Mouse (Mus musculus) CH12.LX (cell line): ENCODE results near the gene Crybb2. TPM values are rescaled to one million over a fixed set of nuclear protein-coding genes. Genes with fewer than 3 reads are reported as not detected.

Source experiments
- DNase-seq: peaks from one replicate; pipeline ENCODE4 v3.0.0-alpha.2; 2013; ENCODE audit errors: extremely low read depth
- H3K27ac ChIP-seq: 2 replicates; pipeline ENCODE4 v1.5.1; 2012; ENCODE audit warnings: low read depth, mild to moderate bottlenecking, control low read depth, moderate library complexity; ENCODE audit not compliant: insufficient read depth
- H3K27me3 ChIP-seq: replicated peaks from 2 replicates; pipeline ENCODE3; 2012; ENCODE audit warnings: inconsistent platforms
- H3K36me3 ChIP-seq, 2 experiments: replicated peaks in 1 of 2; 2 replicates each; pipeline versions ENCODE3 to v1.6.1; 2012; ENCODE audit warnings: inconsistent platforms in 1 of 2, low read length in 1 of 2, mild to moderate bottlenecking in 1 of 2, mixed read lengths in 1 of 2, moderate library complexity in 1 of 2; ENCODE audit not compliant: control insufficient read depth in 1 of 2, insufficient read depth in 1 of 2
- H3K4me1 ChIP-seq, 2 experiments: 2 replicates each; pipeline ENCODE4 v1.6.1; 2012; ENCODE audit warnings: inconsistent platforms in 1 of 2, moderate library complexity in 1 of 2; ENCODE audit not compliant: insufficient read depth in 2 of 2, control insufficient read depth in 1 of 2
- H3K4me2 ChIP-seq: 2 replicates; pipeline ENCODE4 v1.6.1; 2012; ENCODE audit warnings: low read depth, mild to moderate bottlenecking, control low read depth; ENCODE audit not compliant: poor library complexity, insufficient read depth, severe bottlenecking
- H3K4me3 ChIP-seq, 3 experiments: fragments of 150-350 bp in 1 of 3; sonication (generic) in 1 of 3; replicated peaks in 1 of 3; 2 replicates each; pipeline versions ENCODE3 to v1.5.1; 2011 to 2012; ENCODE audit warnings: low read depth in 2 of 3, low read length in 2 of 3, mild to moderate bottlenecking in 2 of 3, moderate library complexity in 2 of 3, control low read depth in 1 of 3, improper control_type of control experiment in 1 of 3, inconsistent platforms in 1 of 3, mixed read lengths in 1 of 3; ENCODE audit not compliant: poor library complexity in 1 of 3
- H3K79me2 ChIP-seq: replicated peaks from 2 replicates; pipeline ENCODE4 v1.6.1; 2012; ENCODE audit warnings: mild to moderate bottlenecking, moderate library complexity; ENCODE audit not compliant: control insufficient read depth, poor library complexity, insufficient read depth, severe bottlenecking; ENCODE audit errors: extremely low read depth
- H3K9ac ChIP-seq: 2 replicates; pipeline ENCODE4 v1.6.1; 2012; ENCODE audit warnings: low read depth, mild to moderate bottlenecking, control low read depth, moderate library complexity; ENCODE audit not compliant: insufficient read depth
- H3K9me3 ChIP-seq: replicated peaks from 2 replicates; pipeline ENCODE3; 2012; ENCODE audit warnings: low read length, inconsistent platforms, mixed read lengths
- BHLHE40 ChIP-seq: IDR thresholded peaks from 2 replicates; pipeline ENCODE4 v1.6.1; 2011; ENCODE audit warnings: mild to moderate bottlenecking, low read depth, low read length, improper control_type of control experiment
- CTCF ChIP-seq, 2 experiments: IDR thresholded peaks in 1 of 2; conservative IDR thresholded peaks in 1 of 2; 2 replicates each; pipeline ENCODE4 v1.5.1; 2011 to 2012; ENCODE audit warnings: low read depth in 2 of 2, low read length in 2 of 2, improper control_type of control experiment in 1 of 2, inconsistent platforms in 1 of 2, mild to moderate bottlenecking in 1 of 2, moderate library complexity in 1 of 2
- E2F4 ChIP-seq: IDR thresholded peaks from 2 replicates; pipeline ENCODE4 v1.6.1; 2011; ENCODE audit warnings: low read depth, low read length, improper control_type of control experiment; ENCODE audit not compliant: insufficient replicate concordance
- ELF1 ChIP-seq: IDR thresholded peaks from 2 replicates; pipeline ENCODE4 v1.6.1; 2014; ENCODE audit warnings: low read depth, mild to moderate bottlenecking, inconsistent platforms, low read length, improper control_type of control experiment
- EP300 ChIP-seq: IDR thresholded peaks from 2 replicates; pipeline ENCODE4 v1.6.1; 2011; ENCODE audit warnings: low read length, improper control_type of control experiment
- ETS1 ChIP-seq: conservative IDR thresholded peaks from 2 replicates; pipeline ENCODE4 v1.6.1; 2012; ENCODE audit warnings: low read depth, mild to moderate bottlenecking, inconsistent platforms, low read length, improper control_type of control experiment, moderate library complexity
- GABPA ChIP-seq: IDR thresholded peaks from 2 replicates; pipeline ENCODE4 v1.6.1; 2012; ENCODE audit warnings: low read depth, low read length, improper control_type of control experiment, inconsistent platforms; ENCODE audit not compliant: insufficient replicate concordance
- HCFC1 ChIP-seq: IDR thresholded peaks from 2 replicates; pipeline ENCODE4 v1.6.1; 2012; ENCODE audit warnings: low read depth, mild to moderate bottlenecking, inconsistent platforms, low read length, improper control_type of control experiment
- IRF4 ChIP-seq: IDR thresholded peaks from 2 replicates; pipeline ENCODE4 v1.6.1; 2014; ENCODE audit warnings: low read depth, mild to moderate bottlenecking, inconsistent platforms, low read length, improper control_type of control experiment
- JUN ChIP-seq: IDR thresholded peaks from 2 replicates; pipeline ENCODE4 v1.6.1; 2011; ENCODE audit warnings: low read depth, mild to moderate bottlenecking, low read length, improper control_type of control experiment, moderate library complexity; ENCODE audit not compliant: insufficient read depth
- KAT2A ChIP-seq: IDR thresholded peaks from 2 replicates; pipeline ENCODE4 v1.6.1; 2012; ENCODE audit warnings: low read length, improper control_type of control experiment, inconsistent platforms; ENCODE audit not compliant: insufficient replicate concordance
- MAFK ChIP-seq: IDR thresholded peaks from 2 replicates; pipeline ENCODE4 v1.6.1; 2011; ENCODE audit warnings: low read length, improper control_type of control experiment; ENCODE audit not compliant: insufficient replicate concordance
- MAZ ChIP-seq: IDR thresholded peaks from 2 replicates; pipeline ENCODE4 v1.6.1; 2012; ENCODE audit warnings: low read depth, mild to moderate bottlenecking, inconsistent platforms, low read length, improper control_type of control experiment, moderate library complexity
- MEF2A ChIP-seq: IDR thresholded peaks from 2 replicates; pipeline ENCODE4 v1.6.1; 2014; ENCODE audit warnings: low read depth, mild to moderate bottlenecking, inconsistent platforms, low read length, improper control_type of control experiment, borderline replicate concordance
- MXI1 ChIP-seq: IDR thresholded peaks from 2 replicates; pipeline ENCODE4 v1.6.1; 2011; ENCODE audit warnings: mild to moderate bottlenecking, low read depth, low read length, improper control_type of control experiment
- MYC ChIP-seq: IDR thresholded peaks from 2 replicates; pipeline ENCODE4 v1.6.1; 2011; ENCODE audit warnings: low read depth, mild to moderate bottlenecking, improper control_type of control experiment, low read length
- NELFE ChIP-seq: IDR thresholded peaks from 2 replicates; pipeline ENCODE4 v1.6.1; 2011; ENCODE audit warnings: low read depth, low read length, improper control_type of control experiment
- NRF1 ChIP-seq: IDR thresholded peaks from 2 replicates; pipeline ENCODE4 v1.6.1; 2014; ENCODE audit warnings: low read depth, mild to moderate bottlenecking, inconsistent platforms, low read length, improper control_type of control experiment, moderate library complexity
- POLR2AphosphoS2 ChIP-seq: IDR thresholded peaks from 2 replicates; pipeline ENCODE4 v1.6.1; 2011; ENCODE audit warnings: low read depth, low read length, improper control_type of control experiment
- RAD21 ChIP-seq: IDR thresholded peaks from 2 replicates; pipeline ENCODE4 v1.6.1; 2011; ENCODE audit warnings: low read depth, mild to moderate bottlenecking, low read length, improper control_type of control experiment, moderate library complexity
- RCOR1 ChIP-seq: conservative IDR thresholded peaks from 2 replicates; pipeline ENCODE4 v1.6.1; 2012; ENCODE audit warnings: low read depth, mild to moderate bottlenecking, inconsistent platforms, low read length, improper control_type of control experiment
- SIN3A ChIP-seq: IDR thresholded peaks from 2 replicates; pipeline ENCODE4 v1.6.1; 2012; ENCODE audit warnings: low read length, improper control_type of control experiment, inconsistent platforms
- SMC3 ChIP-seq: IDR thresholded peaks from 2 replicates; pipeline ENCODE4 v1.6.1; 2011; ENCODE audit warnings: low read depth, low read length, improper control_type of control experiment
- TCF12 ChIP-seq: IDR thresholded peaks from 2 replicates; pipeline ENCODE4 v1.6.1; 2014; ENCODE audit warnings: low read depth, mild to moderate bottlenecking, inconsistent platforms, low read length, improper control_type of control experiment
- UBTF ChIP-seq: IDR thresholded peaks from 2 replicates; pipeline ENCODE4 v1.6.1; 2012; ENCODE audit warnings: low read depth, mild to moderate bottlenecking, inconsistent platforms, low read length, improper control_type of control experiment, moderate library complexity
- USF2 ChIP-seq: conservative IDR thresholded peaks from 2 replicates; pipeline ENCODE4 v1.6.1; 2011; ENCODE audit warnings: low read depth, low read length, improper control_type of control experiment
- ZKSCAN1 ChIP-seq: IDR thresholded peaks from 2 replicates; pipeline ENCODE4 v1.6.1; 2012; ENCODE audit warnings: low read depth, inconsistent platforms, low read length, improper control_type of control experiment, borderline replicate concordance
- ZMIZ1 ChIP-seq: IDR thresholded peaks from 2 replicates; pipeline ENCODE4 v1.6.1; 2012; ENCODE audit warnings: low read depth, mild to moderate bottlenecking, inconsistent platforms, low read length, improper control_type of control experiment
- dilution Hi-C: fragments of 300-500 bp; cut with MboI; formaldehyde crosslinking; loops from 2 replicates; pipeline ENCODE4 v1.14.3; 2020; ENCODE audit warnings: low sequenced_read_pairs; ENCODE audit not compliant: extremely low pct_unique_long_range_greater_than_20kb, extremely low pct_ligation_motif_present
- in situ Hi-C: fragments of 300-500 bp; cut with MboI; formaldehyde crosslinking; loops from 3 replicates; pipeline ENCODE4 v1.14.3; 2019; ENCODE audit warnings: low sequenced_read_pairs, low pct_ligation_motif_present, low pct_unique_long_range_greater_than_20kb, mixed read lengths
- polyA plus RNA-seq: library from polyadenylated mRNA; unstranded; fragments of >175 nt; gene quantifications from 2 replicates; pipeline ENCODE4 v1.2.1, GENCODE M21; 2012; ENCODE audit warnings: low read depth; ENCODE audit not compliant: insufficient read length
- total RNA-seq, 2 experiments: library from RNA; depleted of rRNA; stranded (reverse); fragments of 300-350 nt in 1 of 2; fragments of >200 nt in 1 of 2; gene quantifications; 2 replicates each; pipeline ENCODE4 v1.2.3; 2012 to 2014

The Crybb2 gene
- total and polyA plus RNA-seq, 3 experiments = not detected

GRCm38 (mm10) chr5:113086990-113087389, 17.1 kb upstream of the Crybb2 start:
- Histone ChIP-seq H3K9me3 (peaks cover 9% of the 10 kb centered on the region), H3K4me2 (no peak overlapping the region)
- dilution Hi-C loops = loop anchor here (25.0 kb wide), 1 partner anchor 100 kb away; no protein-coding TSS in a partner anchor

GRCm38 (mm10) chr5:113086439-113086838, 16.5 kb upstream of the Crybb2 start:
- peaks cover 9% of the 10 kb centered on the region for H3K9me3 ChIP-seq
- no peak overlapping the region for H3K9ac ChIP-seq
- in situ Hi-C loops (no loop called here), dilution Hi-C loops (loop anchor here (25.0 kb wide), 1 partner anchor 101 kb away; no protein-coding TSS in a partner anchor)
- H3K36me3 ChIP-seq = peaks cover 0 to 22% of the 10 kb centered on the region in 2 experiments
- H3K4me2 ChIP-seq = no peak overlapping the region
- TF ChIP-seq NELFE (no peak), MAZ (no peak), GABPA (no peak), MYC (no peak), EP300 (no peak), JUN (no peak), MEF2A (no peak), UBTF (no peak), SMC3 (no peak), KAT2A (no peak), TCF12 (no peak), ZMIZ1 (no peak), ETS1 (no peak), E2F4 (no peak), NRF1 (no peak), POLR2AphosphoS2 (no peak), RAD21 (no peak)
- H3K79me2 ChIP-seq = no peaks in the 10 kb centered on the region
- H3K27ac ChIP-seq = no peak overlapping the region
- H3K4me3 ChIP-seq = no peak overlapping the region
- no peak for DNase-seq
- no peaks in the 10 kb centered on the region; a peak in 1 of 4 replicates for H3K4me1 ChIP-seq
- peaks cover 8% of the 10 kb centered on the region for H3K27me3 ChIP-seq

More at GRCm38 (mm10) chr5:113086990-113087389, 17.1 kb upstream of the Crybb2 start:
- no peak overlapping the region for H3K4me3 ChIP-seq
- in situ Hi-C loops = no loop called here
- TF ChIP-seq HCFC1 = no peak
- no peak for TF ChIP-seq RAD21
- no peak for TF ChIP-seq MEF2A
- TF ChIP-seq NRF1 = no peak
- TF ChIP-seq CTCF (conservative IDR thresholded peaks at IDR 0.05 in 1 of 2, IDR thresholded peaks at IDR 0.05 in 1 of 2; ENCODE audit: low read depth in 2 of 2, low read length in 2 of 2) = no peak
- TF ChIP-seq JUN = no peak
- no peak for TF ChIP-seq ZKSCAN1
- no peak for TF ChIP-seq IRF4
- TF ChIP-seq MXI1 = no peak
- no peak for TF ChIP-seq EP300
- no peak for TF ChIP-seq SMC3
- no peak for TF ChIP-seq MAFK
- no peak for TF ChIP-seq RCOR1
- TF ChIP-seq TCF12 = no peak
- TF ChIP-seq USF2 = no peak
- no peak for TF ChIP-seq ELF1
- no peak for TF ChIP-seq SIN3A
- TF ChIP-seq NELFE = no peak
- TF ChIP-seq BHLHE40 = no peak
- H3K9ac ChIP-seq = no peak overlapping the region
- H3K4me1 ChIP-seq = no peaks in the 10 kb centered on the region; a peak in 1 of 4 replicates
- DNase-seq = no peak
- no peak overlapping the region for H3K27ac ChIP-seq
- no peaks in the 10 kb centered on the region for H3K79me2 ChIP-seq
- peaks cover 7% of the 10 kb centered on the region for H3K27me3 ChIP-seq
- H3K36me3 ChIP-seq = peaks cover 0 to 27% of the 10 kb centered on the region in 2 experiments
